Mouse (Mus musculus): ENCODE data around the gene Rab31.
"Not testable (repeated sequence)": the region's sequence is repeated elsewhere in the genome, so short reads cannot be mapped to it uniquely, and the experiment has no call there.

The Rab31 gene

DNA sequence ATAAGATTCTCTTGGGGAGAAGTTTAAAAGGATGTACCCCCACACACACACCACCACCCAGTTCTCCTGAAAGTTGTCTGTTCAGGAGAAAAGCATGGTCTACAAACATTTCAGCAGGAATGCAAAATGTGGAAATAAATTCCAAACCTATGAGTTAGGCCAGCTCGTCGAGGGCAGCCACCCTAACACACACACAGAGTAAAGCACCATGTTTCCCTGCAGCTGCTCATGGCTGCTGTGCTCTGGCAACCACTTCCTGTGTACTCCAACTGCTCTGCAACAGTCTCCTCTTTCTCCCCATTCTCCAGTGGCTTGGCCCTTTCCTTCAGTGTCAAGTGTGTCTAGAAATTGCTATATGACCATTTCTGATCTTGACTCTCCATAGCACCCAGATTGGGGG is 114.1 kb downstream of the Rab31 start:
- DNase-seq = peak in 1 of 2 experiments; percentile 9

DNA sequence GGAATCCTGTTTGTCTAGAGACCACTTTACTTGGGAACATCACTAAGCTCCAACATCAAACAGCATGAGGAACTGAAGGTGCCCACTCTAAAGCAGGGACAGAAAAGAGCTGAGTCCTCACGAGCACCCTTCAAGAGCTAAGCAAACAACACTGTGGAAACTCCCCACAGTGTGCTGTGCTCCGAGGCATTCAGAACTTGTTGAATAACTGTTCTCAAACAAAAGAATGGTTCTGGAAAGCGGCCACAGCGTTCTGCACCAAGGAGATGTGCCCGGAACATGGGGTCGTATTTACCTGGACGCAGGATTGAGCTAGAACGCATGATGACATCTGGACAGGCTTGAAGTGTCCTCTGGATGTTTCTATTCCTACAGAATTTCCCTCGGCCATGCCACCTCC is 114.6 kb downstream of the Rab31 start:
- no peak for DNase-seq

DNA sequence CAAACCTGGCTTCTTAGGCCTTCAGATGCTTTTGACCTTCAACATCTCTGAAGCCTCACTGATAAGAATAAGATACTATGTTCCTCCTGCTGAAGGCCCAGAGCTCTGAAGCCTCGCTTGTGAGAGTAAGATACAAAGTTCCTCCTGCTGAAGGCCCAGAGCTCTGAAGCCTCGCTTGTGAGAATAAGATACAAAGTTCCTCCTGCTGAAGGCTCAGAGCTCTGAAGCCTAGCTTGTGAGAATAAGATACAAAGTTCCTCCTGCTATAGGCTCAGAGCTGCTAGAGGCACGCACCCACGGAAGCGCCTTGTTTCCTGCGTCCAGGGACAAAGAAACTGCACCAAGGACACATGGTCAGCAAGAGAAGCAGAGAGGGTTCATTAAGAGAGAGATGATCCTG is 115.8 kb downstream of the Rab31 start:
- no peak for DNase-seq

DNA sequence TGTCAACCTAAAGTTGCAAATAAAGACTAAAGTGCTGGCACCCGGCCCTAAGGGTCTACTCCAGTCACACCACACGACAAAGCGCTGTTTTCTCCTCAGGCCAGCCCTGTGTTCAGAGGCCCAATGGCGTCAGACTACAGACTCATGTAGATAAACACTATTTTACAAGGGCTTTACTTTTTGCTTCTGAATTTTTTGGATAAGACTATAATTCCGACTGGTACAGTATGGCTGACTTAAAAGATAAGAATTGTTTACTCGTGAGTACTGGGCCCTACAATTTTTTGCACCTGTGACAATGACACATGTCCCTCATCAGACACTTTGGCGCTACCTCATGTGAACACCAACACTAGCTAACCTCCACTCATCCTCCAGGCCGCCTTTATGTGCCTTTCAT is 116.5 kb downstream of the Rab31 start:
- DNase-seq = no peak

DNA sequence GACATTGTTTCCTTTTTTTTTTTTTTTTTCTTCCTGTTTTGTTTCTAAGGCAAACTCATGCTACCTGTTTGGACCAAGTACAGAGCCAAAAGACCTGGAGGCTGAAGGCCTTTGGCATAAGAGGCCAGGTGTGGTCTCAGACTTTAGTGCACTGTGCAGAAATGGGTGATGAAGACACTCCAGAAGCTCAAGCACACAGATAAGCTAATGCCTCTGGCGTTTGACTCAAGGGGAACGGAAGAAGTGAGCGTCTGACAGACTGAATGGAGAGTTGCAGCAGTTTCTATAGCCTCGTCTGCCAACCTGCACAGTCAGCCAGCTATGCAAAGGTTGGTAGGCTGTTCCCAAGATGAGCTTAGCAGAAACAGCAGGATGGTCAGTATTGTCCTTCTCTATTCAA is 116.9 kb downstream of the Rab31 start:
- no peak for DNase-seq

DNA sequence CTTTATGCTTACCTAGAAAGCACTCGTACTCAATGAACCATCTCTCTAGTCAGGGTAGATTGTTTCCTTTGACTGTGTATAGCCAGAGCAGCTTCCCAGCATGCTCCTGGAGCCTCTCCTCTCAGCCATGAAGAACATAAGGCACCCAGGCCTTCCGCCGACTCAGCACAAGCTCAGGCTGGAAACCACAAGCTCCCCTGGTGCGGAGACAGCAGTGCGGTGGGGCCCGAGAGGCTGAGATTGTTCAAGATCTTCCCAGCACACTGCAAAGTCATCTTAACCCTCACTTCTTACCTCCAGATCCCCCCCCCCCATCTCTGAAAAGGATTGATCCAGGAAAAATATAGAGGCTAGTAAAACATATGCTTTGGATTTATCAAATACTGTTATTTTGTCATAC is 122.0 kb downstream of the Rab31 start:
- no peak for DNase-seq

DNA sequence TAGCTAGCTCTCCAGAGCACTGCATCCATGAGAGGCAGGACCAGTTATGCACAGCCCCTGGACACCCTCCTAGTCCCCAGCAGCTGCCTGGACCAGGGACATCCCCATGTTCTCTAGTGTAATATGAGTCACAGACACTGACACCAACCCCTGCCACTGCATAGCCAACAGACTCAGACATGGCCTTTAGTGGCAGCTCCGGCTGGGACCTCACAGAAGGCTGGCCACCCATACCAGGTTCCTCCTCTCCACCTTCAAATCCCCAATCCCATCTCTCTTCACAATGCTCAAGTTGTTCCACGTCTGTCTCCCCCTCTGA is 123.4 kb downstream of the Rab31 start:
- DNase-seq = no peak

DNA sequence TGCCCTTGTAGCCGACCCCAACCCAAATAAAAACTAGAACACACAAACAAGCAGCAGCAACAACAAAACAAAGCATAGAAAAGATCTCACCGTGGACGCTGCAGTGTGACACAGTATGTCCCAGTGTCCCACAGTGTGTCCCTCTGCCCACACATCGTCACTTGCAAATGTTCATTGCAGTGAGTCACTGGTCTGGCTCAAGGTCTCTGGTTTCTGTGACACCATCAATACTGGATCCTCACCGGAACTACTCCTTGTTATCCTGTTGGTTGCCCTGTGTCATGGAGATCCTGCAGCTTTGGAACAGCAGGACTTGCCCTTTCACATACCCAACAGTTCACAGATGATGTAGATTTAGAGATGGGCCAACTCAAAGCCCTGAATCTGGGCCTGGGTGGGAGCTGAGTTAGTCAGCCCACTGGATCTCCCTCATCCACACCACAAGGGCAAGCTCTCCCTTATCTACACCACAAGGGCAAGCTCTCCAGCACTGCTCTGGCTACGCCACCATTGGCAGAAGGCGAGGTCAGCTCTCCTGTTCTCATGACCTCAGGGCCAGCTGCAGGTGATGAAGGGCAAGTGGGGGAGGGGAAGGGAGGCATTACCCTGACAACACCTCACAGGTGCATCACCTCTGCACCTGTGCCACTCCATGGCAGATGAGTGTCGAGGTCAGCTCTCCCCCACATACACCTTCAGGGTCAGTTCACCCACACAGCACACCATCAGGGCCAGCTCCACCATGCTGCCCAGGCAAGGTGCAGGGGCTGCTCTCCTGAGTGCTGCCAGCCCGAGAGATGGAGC is 124.0 kb downstream of the Rab31 start:
- DNase-seq = no peak

DNA sequence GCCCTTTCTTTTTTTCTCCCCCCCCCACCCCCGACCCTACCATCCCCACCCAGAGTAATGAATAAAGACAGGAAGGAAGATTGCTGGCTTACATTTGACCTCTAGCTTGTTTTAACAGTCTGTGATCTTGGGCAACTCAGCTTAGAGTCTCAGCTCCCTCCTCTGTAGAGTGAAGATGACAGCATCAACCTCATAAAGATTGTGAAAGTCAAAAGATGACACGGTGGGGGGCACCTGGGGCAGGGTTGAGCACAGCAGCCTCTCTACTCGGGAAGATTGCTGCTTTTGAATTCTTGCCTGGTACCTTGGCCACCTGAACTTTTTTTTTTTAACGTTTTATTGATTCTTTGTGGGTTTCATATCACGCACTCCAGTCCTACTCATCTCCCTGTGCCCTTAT is 124.6 kb downstream of the Rab31 start:
- no peak for DNase-seq

DNA sequence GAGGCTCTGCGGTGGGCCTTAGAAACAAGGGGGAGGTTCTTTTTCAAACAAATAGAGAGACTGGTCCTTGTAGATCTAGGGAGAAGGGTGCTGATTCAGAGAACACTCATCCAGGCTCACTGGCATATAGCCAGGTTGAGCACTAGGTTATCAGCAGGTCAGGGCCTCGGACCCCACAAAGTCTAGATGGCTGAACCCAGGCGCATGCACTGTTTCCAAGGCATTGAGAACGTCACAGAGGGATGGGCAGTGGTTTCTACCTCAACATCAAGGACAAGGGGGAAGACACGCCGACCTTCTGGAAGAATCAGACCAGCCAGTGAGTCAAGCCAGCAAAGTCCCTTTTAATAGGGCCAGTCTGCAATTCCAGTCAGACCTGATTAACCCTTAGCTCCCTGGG is 125.3 kb downstream of the Rab31 start:
- DNase-seq = no peak

DNA sequence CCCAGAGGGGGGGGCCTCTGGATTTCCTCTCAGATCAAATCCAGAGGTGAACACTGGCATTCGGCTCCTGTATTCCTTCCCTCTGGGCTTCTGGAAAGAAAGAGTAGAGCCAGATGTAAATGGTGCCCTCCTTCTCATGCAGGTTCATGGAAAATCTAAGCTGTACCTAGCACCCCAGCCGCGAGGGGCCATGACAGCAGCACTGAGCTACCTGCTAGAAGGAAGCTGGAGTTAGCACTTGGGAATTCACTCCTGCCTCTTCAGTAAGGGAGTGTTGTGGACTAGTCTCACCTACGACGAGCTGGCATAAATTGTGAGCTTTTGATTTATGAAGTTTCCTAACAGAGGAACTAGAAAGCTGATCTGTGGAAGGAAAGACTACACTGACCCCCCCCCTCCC is 129.0 kb downstream of the Rab31 start:
- no peak for DNase-seq

DNA sequence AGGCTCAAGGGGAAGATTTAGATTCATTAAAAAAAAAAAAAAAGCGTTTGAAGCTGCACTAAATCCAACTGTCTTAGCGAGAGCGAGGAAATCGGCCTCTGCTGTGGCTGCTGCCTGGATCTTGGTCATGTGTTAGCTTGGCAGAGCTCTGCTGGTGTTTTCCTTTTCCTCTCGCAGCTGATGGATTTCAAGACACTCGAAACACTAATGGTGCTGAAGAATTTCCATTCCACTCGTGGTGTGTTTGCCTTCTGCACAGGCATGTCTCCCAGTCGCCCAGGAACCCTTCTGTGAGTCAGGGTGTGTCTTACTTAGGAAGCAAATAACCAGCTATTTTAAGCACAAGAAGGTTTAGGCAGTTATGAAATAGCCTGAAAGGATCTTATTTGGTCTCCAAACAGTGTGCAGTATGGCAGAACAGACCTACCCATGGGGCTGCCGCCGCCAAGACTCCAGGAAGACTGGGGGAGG is 129.5 kb downstream of the Rab31 start:
- no peak for DNase-seq

DNA sequence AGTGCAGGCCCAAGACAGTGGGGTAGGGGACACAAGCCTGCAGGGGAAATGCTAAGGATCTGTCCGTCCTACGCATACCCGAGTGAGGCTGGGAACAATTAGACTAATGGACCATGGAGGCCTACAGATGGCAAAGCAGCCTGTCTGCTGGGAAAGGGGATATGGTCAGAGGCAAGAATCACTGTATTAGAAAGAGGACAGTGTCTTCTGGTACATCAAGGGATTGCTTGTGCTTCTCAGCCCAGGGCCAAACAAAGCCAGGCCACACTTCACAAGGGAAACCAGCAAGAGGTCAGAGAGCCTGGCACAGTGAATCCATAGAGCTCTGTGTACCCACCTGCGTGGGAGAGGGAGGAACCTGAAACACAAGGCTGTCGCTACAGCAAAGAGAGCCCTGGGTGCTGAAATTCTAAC is 130.0 kb downstream of the Rab31 start:
- no peak for DNase-seq

DNA sequence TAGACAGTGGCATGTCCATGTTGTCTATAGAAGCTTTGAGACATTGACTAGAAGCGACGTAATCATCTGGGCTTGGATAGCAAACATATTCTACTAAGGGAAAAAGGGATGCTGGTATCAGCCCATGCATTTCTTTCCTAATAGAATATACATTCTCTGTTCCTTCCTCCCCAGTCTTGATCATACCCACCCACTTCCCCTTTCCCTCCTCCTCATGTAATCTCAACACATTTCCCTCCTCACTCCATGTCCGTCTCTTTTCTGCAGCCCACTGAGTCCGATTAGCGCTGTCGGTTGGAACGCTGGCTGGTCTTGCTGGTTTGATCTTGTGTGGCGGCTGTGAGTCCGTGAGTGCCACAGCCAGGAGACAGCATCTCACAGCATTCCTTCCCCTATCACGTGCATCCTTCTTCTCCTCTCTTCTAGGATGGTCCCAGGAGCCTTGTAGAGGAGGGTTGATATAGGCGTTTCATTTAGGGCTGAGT is 130.8 kb downstream of the Rab31 start, which contains the start of gene Txndc2:
Txndc2 (minus strand) TSS at position 435 of the 485 bp plus-strand sequence.
- no peak for DNase-seq

DNA sequence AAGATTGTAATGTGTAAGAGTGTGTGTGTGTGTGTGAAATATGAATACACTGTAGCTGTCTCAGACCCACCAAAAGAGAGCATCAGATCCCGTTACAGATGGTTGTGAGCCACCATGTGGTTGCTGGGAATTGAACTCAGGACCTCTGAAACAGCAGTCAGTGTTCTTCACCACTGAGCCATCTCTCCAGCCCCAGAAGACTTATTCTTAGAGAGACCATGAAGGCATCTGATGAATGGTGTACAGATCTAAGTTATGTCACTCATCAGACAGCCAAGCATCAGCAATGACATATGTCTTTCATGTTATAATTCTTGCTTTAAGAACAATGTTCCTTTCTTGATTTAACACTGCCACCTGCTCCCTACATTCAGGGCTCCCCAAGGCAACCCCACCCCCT is 133.4 kb downstream of the Rab31 start:
- no peak for DNase-seq

DNA sequence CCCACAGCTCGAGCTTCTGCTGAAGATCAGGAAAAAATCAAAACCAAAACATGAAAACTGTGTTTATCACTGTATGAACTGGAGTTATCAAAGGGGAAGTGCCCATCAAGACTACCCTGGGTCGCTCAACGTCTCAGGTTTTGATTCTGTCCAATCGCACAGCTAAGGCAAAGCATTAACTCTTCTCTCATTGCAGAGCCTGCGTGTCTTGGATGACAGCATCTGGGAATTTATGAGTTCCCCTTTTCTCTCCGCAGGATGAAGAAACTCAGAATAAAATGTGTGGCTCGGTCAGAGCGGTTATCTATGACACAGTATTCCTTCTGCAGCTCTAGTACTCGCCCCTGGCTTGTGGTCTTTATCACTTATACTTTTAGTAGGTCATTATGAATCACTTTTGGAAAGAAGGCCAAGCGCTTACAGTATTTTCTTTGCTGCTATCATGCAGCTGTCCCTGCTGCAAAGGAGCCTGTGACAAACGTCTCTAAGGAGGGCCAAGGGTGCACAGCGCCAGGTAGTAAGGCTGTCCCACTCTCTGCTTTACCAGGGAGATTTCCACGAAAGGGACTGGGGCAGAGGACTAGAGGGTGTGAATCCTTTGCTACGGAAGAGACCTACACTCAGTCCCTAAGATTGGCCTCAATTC is 136.7 kb downstream of the Rab31 start:
- DNase-seq = no peak

DNA sequence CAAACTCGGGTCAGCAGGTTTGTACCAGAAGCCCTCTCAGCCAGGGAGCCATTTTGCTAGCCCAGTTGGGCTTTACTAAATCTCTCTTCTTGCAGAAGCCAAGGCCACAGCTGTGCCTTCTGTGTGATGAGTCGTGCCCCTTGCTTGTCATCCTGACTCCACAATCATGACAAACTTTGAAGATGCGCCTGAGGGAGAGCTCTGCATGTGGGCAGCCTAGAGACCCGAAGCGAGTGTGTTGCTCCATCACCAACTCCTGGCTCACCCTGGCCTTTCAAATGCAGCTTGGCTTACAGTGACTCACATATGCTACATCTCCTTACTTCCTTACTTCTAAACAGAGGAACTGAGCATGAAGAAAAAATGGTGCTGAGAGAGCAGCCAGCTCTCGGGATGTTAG is 142.6 kb downstream of the Rab31 start:
- DNase-seq = no peak

DNA sequence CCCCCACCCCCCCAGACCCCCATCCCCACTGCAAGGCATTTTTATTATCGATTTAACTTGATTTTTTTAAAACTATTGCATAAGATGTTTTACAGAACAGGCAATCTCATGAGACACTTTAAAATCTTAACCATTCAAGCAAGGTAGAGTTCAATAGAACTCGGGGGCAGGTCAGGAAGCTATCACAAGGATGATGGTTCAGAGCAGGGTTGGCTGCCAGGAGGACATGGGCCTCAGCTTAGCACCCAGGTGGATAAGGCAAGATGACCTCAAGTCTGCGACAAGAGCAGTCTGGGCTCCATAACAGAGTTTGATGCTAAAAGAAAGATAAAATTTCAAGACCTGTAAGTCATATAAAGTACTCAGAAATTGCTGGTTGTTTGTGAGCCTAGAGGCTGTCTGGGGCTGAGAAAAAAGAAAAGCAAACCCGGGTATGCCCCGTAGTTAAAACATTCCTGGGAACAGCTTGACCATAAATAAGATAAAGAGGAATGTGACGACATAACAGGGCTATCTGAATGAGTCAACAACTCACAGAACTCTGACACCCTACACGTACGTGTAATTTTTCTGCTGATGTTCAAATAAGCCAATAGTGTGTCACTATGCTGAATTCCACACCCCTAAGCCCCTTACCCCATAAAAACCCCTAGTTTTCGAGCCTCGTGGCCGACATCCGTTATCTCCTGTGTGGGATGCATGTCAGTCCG is 143.6 kb downstream of the Rab31 start:
- DNase-seq = not testable (repeated sequence)

DNA sequence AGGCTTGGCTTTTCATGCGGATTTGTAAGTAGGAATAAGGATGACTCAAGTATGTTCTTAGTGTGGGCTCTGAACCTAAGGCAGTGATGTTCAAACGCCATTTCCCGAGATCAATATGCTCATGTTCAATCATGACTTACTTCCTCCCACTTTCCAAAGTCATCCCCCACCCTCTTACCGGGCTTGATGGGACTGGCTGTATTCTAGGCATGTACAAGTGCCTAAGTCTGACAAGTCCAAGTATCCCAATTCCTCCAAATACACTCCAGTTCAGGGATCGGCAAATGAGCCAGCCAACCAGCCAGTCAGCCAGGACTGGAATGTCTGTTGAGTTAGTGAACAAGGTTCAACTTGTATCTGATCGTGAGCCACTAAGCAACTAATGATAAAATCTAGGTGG is 146.3 kb downstream of the Rab31 start:
- no peak for DNase-seq

DNA sequence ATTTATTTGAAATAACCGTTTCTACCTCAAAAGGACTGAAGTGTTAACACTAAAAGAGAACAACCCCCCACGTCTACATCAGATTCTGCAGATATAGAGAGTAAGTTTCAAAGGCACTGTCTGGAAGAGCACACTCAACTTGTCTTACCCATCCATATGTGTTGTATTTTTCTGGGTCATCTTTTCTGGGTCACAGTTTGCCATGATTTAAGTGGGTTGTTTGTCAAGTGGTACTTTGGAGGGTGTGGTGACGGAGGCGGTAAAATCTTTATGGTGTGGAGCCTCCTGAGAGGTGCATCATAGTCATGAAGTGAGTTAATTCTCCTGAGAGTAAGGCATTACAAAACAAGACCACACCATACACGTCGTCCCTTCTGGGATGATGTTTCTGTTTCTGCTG is 147.0 kb downstream of the Rab31 start:
- no peak for DNase-seq

DNA sequence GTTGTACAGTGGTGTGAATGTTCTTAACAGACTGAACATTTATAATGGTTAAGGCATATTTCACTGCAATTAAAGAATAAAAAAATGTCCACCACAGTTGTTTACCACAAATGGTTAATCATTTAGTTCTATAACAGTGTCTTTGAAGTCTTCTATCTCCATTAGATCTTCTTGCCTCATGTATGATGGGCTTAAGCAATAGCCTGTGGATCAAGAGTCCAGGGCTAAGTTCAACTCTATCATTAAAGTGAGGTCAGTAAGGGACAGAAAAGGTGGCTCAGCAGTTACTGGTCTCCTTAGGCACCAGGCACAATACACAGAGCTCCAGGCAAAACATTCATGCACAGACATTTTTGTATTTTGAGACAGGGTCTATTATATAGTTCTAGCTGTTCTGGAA is 149.4 kb downstream of the Rab31 start:
- no peak for DNase-seq

DNA sequence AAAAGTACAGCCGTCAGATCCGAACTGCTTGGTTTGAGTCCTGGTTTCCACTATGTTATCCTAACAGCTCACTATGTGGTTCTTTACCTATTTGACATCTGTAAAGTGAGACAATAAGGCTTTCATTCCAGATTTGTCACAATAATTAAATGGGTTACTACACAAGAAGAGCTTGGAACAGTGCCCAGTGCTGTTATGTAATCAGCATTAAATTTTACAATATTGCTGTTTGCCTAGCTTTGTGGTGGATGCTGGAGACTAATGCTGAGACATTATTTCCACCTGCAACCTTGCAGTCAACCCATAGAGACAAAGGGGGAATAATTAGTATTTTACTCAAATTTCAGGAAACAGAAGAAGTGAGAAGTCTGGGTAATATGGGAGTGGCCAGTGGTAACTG is 154.1 kb downstream of the Rab31 start:
- no peak for DNase-seq

DNA sequence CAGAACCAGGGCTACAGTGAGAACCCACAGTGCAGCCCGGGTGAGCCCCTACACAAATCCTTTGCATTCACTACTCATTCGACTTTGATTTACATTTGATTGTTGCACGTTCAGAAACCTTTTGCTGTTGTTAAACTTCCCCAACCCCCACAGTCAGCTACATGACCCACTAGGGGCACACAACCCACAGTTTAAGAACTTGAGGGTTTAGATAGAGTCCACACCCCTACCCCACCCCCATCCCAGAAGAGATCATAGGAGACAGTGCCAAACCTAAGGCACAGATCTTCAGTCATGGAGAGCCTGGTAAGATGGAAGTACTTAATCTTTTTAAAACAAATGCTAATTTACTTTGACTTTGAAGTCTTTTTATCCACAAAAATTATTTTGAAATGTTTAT is 156.9 kb downstream of the Rab31 start:
- no peak for DNase-seq

DNA sequence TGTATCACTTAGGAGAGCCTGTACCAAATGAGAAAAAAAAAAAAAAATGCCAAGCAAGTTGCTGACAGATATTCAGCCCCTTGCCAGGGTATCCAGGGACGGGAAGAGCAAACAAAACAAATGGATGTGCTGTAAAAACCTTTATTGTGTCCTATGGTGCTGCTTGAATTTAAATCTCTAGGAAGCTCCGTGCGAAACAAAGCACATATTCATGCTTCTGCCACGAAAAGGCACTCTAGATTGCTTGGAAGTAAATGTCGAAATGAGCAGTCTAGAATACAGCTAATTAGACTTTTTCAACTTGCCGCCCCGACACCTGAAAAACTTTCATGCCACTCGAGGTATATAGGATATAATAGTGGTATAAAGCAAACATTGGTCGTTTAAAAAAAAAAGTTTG is 158.1 kb downstream of the Rab31 start:
- no peak for DNase-seq
